Mouse (Mus musculus): ENCODE measurements around the gene Ccl11. TPM values are rescaled to one million over a fixed set of nuclear protein-coding genes. Genes with fewer than 3 reads are reported as not detected.

Gene Ccl11
- total RNA-seq, 1 experiment from 2014 or later, result not detected

GRCm38 (mm10) chr11:82039132-82039660 lies 18.4 kb upstream of the Ccl11 start:
- ATAC-seq (replicated peaks in 1 of 2; ENCODE audit: insufficient read depth in 1 of 2, low FRiP score in 2 of 2, low TSS enrichment in 1 of 2, low read depth in 1 of 2, poor library complexity in 2 of 2, severe bottlenecking in 2 of 2), result no peak

DNA sequence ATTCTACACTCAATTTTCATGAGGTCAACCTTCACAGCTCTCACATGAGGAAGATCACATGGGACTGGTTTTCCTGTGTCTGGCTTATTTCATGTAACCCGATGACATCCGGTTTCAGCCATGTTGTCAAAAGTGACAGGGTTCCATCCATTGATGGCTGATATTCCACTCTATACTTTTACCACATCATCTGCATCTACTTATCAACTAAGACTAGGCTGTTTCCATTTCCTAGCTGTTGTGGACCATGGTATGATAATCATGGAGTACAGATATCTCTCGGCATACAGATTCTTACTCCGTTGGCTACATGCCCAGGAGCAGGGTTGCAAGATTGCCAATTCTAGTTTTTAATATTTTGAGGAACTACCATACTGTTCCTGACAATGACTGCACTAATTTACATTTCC lies 15.9 kb upstream of the Ccl11 start:
- peak; percentile 52 to 71 for ATAC-seq (replicated peaks in 1 of 2; ENCODE audit: insufficient read depth in 1 of 2, low FRiP score in 2 of 2, low TSS enrichment in 1 of 2, low read depth in 1 of 2, poor library complexity in 2 of 2, severe bottlenecking in 2 of 2)

DNA sequence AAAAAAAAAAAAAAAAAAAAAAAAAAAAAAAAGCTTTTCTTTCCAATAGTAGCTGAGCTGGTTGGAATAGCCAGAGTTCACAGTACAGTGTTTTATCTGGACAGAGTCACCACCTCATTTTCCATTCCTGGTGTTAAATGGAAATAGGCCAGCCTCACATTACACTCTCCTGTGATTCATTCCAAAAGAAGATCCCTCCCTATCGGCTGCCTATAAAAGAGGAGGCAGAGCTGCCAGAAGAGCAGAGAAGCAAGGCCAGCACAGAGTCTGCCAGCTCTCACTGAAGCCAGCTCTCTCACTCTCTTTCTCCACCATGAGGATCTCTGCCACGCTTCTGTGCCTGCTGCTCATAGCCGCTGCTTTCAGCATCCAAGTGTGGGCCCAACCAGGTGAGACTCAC lies 12.2 kb upstream of the Ccl11 start, which contains the start of gene Ccl7:
TSS of gene Ccl7 (plus strand) at position 242 of the 400 bp plus-strand sequence.
- no peak for ATAC-seq (replicated peaks in 1 of 2; ENCODE audit: insufficient read depth in 1 of 2, low FRiP score in 2 of 2, low TSS enrichment in 1 of 2, low read depth in 1 of 2, poor library complexity in 2 of 2, severe bottlenecking in 2 of 2)

- 0 out of 4 replicates have a peak, but pooled peaks of 1 of the 2 experiments have one; percentile 12 for ATAC-seq (replicated peaks in 1 of 2; ENCODE audit: insufficient read depth in 1 of 2, low FRiP score in 2 of 2, low TSS enrichment in 1 of 2, low read depth in 1 of 2, poor library complexity in 2 of 2, severe bottlenecking in 2 of 2)
Observed at GRCm38 (mm10) chr11:82047746-82048415, 9.7 kb upstream of the Ccl11 start.

GRCm38 (mm10) chr11:82053849-82054248 lies 3.8 kb upstream of the Ccl11 start:
- no peak for ATAC-seq (replicated peaks in 1 of 2; ENCODE audit: insufficient read depth in 1 of 2, low FRiP score in 2 of 2, low TSS enrichment in 1 of 2, low read depth in 1 of 2, poor library complexity in 2 of 2, severe bottlenecking in 2 of 2)

- ATAC-seq (replicated peaks in 1 of 2; ENCODE audit: insufficient read depth in 1 of 2, low FRiP score in 2 of 2, low TSS enrichment in 1 of 2, low read depth in 1 of 2, poor library complexity in 2 of 2, severe bottlenecking in 2 of 2), result no peak
Observed at GRCm38 (mm10) chr11:82062226-82062625, 4.6 kb downstream of the Ccl11 start.

GRCm38 (mm10) chr11:82063454-82063853 lies 5.8 kb downstream of the Ccl11 start:
- ATAC-seq (replicated peaks in 1 of 2; ENCODE audit: insufficient read depth in 1 of 2, low FRiP score in 2 of 2, low TSS enrichment in 1 of 2, low read depth in 1 of 2, poor library complexity in 2 of 2, severe bottlenecking in 2 of 2), result no peak

DNA sequence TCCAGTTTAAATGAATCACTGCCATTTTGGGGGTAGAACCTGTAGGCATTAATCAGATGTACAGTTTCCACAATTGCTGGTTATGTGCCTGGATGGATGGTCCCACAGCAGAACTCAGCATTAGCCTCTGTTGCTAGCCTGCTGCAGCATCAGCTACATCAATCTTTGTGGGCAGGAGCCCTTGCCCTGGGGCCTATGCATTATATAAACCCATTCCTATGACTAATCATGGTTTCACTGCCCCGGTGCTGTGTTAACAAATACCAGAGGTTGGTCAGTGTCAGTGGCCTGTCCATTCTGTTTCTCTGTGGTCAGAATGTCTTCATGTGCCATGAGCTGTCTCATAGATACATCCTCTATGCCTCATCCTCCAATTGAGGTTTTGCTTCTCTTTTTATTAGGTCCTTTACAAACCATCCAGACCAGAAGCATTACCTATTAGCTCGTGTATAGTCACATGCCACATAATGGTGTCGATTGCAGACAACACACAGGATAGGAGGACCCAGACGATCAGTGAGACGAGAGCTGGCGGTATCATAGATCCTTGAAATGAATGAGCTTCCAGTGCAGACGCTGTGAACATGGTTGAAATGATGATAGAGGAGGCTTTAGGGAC lies 9.4 kb downstream of the Ccl11 start:
- no peak for ATAC-seq (replicated peaks in 1 of 2; ENCODE audit: insufficient read depth in 1 of 2, low FRiP score in 2 of 2, low TSS enrichment in 1 of 2, low read depth in 1 of 2, poor library complexity in 2 of 2, severe bottlenecking in 2 of 2)

DNA sequence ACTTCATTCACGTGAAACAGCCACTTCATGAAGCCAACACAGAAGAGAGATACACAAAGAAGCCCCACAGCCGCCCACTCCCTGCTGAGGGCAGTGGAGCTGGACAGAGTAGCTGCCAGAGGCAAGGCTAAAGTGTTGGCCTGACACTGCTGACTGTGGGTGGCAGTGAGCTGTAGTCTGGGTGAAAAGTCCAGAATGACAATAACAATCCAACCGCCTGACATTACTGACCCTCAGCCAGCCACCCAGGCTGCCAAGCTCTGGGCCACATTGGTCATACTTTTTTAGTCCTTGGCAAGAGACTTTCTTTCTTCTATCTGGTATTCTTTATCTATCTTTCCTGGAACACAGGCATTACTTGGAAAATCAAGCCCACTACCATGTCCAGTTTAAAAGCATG lies 13.5 kb downstream of the Ccl11 start:
- no peak for ATAC-seq (replicated peaks in 1 of 2; ENCODE audit: insufficient read depth in 1 of 2, low FRiP score in 2 of 2, low TSS enrichment in 1 of 2, low read depth in 1 of 2, poor library complexity in 2 of 2, severe bottlenecking in 2 of 2)

GRCm38 (mm10) chr11:82072374-82072773 lies 14.8 kb downstream of the Ccl11 start:
- no peak for ATAC-seq (replicated peaks in 1 of 2; ENCODE audit: insufficient read depth in 1 of 2, low FRiP score in 2 of 2, low TSS enrichment in 1 of 2, low read depth in 1 of 2, poor library complexity in 2 of 2, severe bottlenecking in 2 of 2)

- no peak for ATAC-seq (replicated peaks in 1 of 2; ENCODE audit: insufficient read depth in 1 of 2, low FRiP score in 2 of 2, low TSS enrichment in 1 of 2, low read depth in 1 of 2, poor library complexity in 2 of 2, severe bottlenecking in 2 of 2)
Observed at GRCm38 (mm10) chr11:82072984-82073383, 15.4 kb downstream of the Ccl11 start.

DNA sequence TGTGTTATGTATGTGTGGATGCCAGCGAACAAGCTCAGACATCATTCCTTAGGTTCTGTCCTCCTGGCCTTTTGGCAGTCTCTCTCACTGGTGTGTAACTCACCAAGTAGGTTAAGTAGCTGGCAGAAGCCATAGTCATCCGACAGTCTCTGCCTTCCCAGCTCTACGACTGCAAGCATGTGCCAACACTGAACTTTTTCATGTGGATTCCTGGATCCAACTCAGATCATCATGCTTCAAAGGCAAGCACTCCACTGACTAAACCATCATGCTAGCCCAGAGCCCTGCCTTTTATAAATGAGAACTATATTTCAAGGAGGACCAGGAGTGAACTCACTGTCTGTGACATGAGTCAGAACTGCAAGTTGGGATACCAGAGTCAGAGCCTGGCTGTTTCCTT lies 16.1 kb downstream of the Ccl11 start:
- no peak for ATAC-seq (replicated peaks in 1 of 2; ENCODE audit: insufficient read depth in 1 of 2, low FRiP score in 2 of 2, low TSS enrichment in 1 of 2, low read depth in 1 of 2, poor library complexity in 2 of 2, severe bottlenecking in 2 of 2)

GRCm38 (mm10) chr11:82077031-82077430 lies 19.4 kb downstream of the Ccl11 start:
- ATAC-seq (replicated peaks in 1 of 2; ENCODE audit: insufficient read depth in 1 of 2, low FRiP score in 2 of 2, low TSS enrichment in 1 of 2, low read depth in 1 of 2, poor library complexity in 2 of 2, severe bottlenecking in 2 of 2), result no peak

- no peak for ATAC-seq (replicated peaks in 1 of 2; ENCODE audit: insufficient read depth in 1 of 2, low FRiP score in 2 of 2, low TSS enrichment in 1 of 2, low read depth in 1 of 2, poor library complexity in 2 of 2, severe bottlenecking in 2 of 2)
Observed at GRCm38 (mm10) chr11:82078136-82078730, 20.6 kb downstream of the Ccl11 start.

- no peak for ATAC-seq (replicated peaks in 1 of 2; ENCODE audit: insufficient read depth in 1 of 2, low FRiP score in 2 of 2, low TSS enrichment in 1 of 2, low read depth in 1 of 2, poor library complexity in 2 of 2, severe bottlenecking in 2 of 2)
Observed at GRCm38 (mm10) chr11:82080865-82081264, 23.2 kb downstream of the Ccl11 start.

- ATAC-seq (replicated peaks in 1 of 2; ENCODE audit: insufficient read depth in 1 of 2, low FRiP score in 2 of 2, low TSS enrichment in 1 of 2, low read depth in 1 of 2, poor library complexity in 2 of 2, severe bottlenecking in 2 of 2), result no peak
Observed at GRCm38 (mm10) chr11:82084360-82084759, 26.7 kb downstream of the Ccl11 start.

DNA sequence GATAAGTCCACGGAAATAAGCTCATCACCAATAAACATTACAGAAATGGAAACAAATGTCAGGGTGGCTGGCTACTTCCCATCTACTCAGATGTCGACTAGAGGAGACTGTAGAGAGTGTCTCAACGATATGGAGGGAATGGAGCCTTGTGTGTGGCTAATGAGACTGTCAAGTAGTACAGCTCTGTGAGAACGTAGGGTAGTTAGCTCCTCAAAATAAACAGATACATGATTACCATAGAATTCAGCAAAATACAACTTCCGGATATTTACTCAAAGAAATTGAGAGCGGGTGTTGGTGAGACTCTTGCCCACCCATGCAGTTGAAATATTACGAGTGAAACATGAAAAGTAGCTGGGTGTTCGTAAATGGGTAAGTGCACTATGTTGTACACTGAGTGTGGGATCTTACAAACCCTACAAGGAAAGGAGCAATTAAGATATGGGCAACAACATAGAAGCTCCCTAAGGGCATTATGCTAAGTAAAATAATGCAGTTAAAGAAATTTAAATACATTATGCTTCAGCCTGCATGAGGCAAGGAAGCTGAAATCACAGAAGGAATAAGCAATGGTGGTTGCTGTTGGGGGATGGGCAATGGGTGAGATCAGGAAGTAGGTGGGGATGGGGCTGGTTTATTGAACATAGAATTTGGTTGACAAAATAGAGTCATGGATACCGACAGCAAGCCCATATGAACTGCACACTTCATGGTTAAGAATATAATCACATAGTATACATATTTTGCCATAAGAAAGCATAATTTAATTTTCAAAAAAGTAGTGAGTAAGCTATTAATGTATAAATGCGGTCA lies 42.1 kb downstream of the Ccl11 start:
- ATAC-seq (replicated peaks in 1 of 2; ENCODE audit: insufficient read depth in 1 of 2, low FRiP score in 2 of 2, low TSS enrichment in 1 of 2, low read depth in 1 of 2, poor library complexity in 2 of 2, severe bottlenecking in 2 of 2), result no peak

- no peak for ATAC-seq (replicated peaks in 1 of 2; ENCODE audit: insufficient read depth in 1 of 2, low FRiP score in 2 of 2, low TSS enrichment in 1 of 2, low read depth in 1 of 2, poor library complexity in 2 of 2, severe bottlenecking in 2 of 2)
Observed at GRCm38 (mm10) chr11:82101087-82101486, 43.5 kb downstream of the Ccl11 start.

Measured in hematopoietic stem cell, adult 5-6 weeks (primary cell).